Mouse (Mus musculus): ENCODE measurements around the gene Mgat4d. TPM values are rescaled to one million over a fixed set of nuclear protein-coding genes. Genes with fewer than 3 reads are reported as not detected.
"Not testable (repeated sequence)": the region's sequence is repeated elsewhere in the genome, so short reads cannot be mapped to it uniquely, and the experiment has no call there.

The Mgat4d gene
- polyA plus RNA-seq, 1 experiment from 2014 or later, result not detected

- Histone ChIP-seq H3K27ac (ENCODE audit: low read length) (no peak overlapping the region), H3K27me3 (replicated peaks; ENCODE audit: insufficient read depth, low read length) (no peaks in the 10 kb centered on the region)
Measured at GRCm38 (mm10) chr8:83418805-83419516, 70.7 kb downstream of the Mgat4d start.

GRCm38 (mm10) chr8:83421354-83421753 is 73.1 kb downstream of the Mgat4d start:
- Histone ChIP-seq H3K9ac (replicated peaks; ENCODE audit: low read depth) (no peak overlapping the region), H3K9me3 (ENCODE audit: low read length) (no peaks in the 10 kb centered on the region), H3K27ac (ENCODE audit: low read length) (no peak overlapping the region), H3K27me3 (replicated peaks; ENCODE audit: insufficient read depth, low read length) (no peaks in the 10 kb centered on the region), H3K4me3 (ENCODE audit: low read depth, low read length) (no peak overlapping the region), H3K4me2 (replicated peaks; ENCODE audit: low read depth, low read length) (no peak overlapping the region), H3K4me1 (ENCODE audit: insufficient read depth, low read depth, low read length) (no peaks in the 10 kb centered on the region), H3K36me3 (ENCODE audit: insufficient read depth, low read length) (no peaks in the 10 kb centered on the region)
- no peak for ATAC-seq
- DNase-seq (ENCODE audit: low spot score), result no peak
- 95% methylated on average over 1 of the region's 1 CpGs for WGBS
- no peak for TF ChIP-seq EP300 (IDR thresholded peaks at IDR 0.05)

More at GRCm38 (mm10) chr8:83418805-83419516, 70.7 kb downstream of the Mgat4d start:
- no peaks in the 10 kb centered on the region for H3K9me3 ChIP-seq (ENCODE audit: low read length)
- H3K4me3 ChIP-seq (ENCODE audit: low read depth, low read length), result no peak overlapping the region
- H3K4me2 ChIP-seq (replicated peaks; ENCODE audit: low read depth, low read length), result no peak overlapping the region
- WGBS, result 54% methylated on average over 11 of the region's 11 CpGs
- no peaks in the 10 kb centered on the region for H3K4me1 ChIP-seq (ENCODE audit: insufficient read depth, low read depth, low read length)
- no peak for TF ChIP-seq CTCF (IDR thresholded peaks at IDR 0.05)
- peak; percentile 72 for TF ChIP-seq EP300 (IDR thresholded peaks at IDR 0.05)
- H3K9ac ChIP-seq (replicated peaks; ENCODE audit: low read depth), result no peak overlapping the region
- peak; percentile 57 for DNase-seq (ENCODE audit: low spot score)
- no peaks in the 10 kb centered on the region for H3K36me3 ChIP-seq (ENCODE audit: insufficient read depth, low read length)
- ATAC-seq, result peak; percentile 79

- WGBS, result 63% methylated on average over 13 of the region's 13 CpGs
- no peaks in the 10 kb centered on the region for H3K4me1 ChIP-seq (ENCODE audit: insufficient read depth, low read depth, low read length)
- H3K27me3 ChIP-seq (replicated peaks; ENCODE audit: insufficient read depth, low read length), result no peaks in the 10 kb centered on the region
- no peak for TF ChIP-seq EP300 (IDR thresholded peaks at IDR 0.05)
- TF ChIP-seq CTCF (IDR thresholded peaks at IDR 0.05), result no peak
- no peaks in the 10 kb centered on the region for H3K9me3 ChIP-seq (ENCODE audit: low read length)
- H3K9ac ChIP-seq (replicated peaks; ENCODE audit: low read depth), result no peak overlapping the region
- DNase-seq (ENCODE audit: low spot score) (no peak), ATAC-seq (no peak)
- H3K36me3 ChIP-seq (ENCODE audit: insufficient read depth, low read length), result no peaks in the 10 kb centered on the region
- no peak overlapping the region for H3K4me2 ChIP-seq (replicated peaks; ENCODE audit: low read depth, low read length)
- no peak overlapping the region for H3K27ac ChIP-seq (ENCODE audit: low read length)
- H3K4me3 ChIP-seq (ENCODE audit: low read depth, low read length), result no peak overlapping the region
Measured at GRCm38 (mm10) chr8:83423032-83423825, 75.0 kb downstream of the Mgat4d start.

GRCm38 (mm10) chr8:83425202-83425601 is 76.9 kb downstream of the Mgat4d start:
- Histone ChIP-seq H3K27ac (ENCODE audit: low read length) (no peak overlapping the region), H3K4me3 (ENCODE audit: low read depth, low read length) (no peak overlapping the region), H3K9ac (replicated peaks; ENCODE audit: low read depth) (no peak overlapping the region), H3K4me2 (replicated peaks; ENCODE audit: low read depth, low read length) (no peak overlapping the region), H3K27me3 (replicated peaks; ENCODE audit: insufficient read depth, low read length) (no peaks in the 10 kb centered on the region), H3K9me3 (ENCODE audit: low read length) (no peaks in the 10 kb centered on the region), H3K36me3 (ENCODE audit: insufficient read depth, low read length) (no peaks in the 10 kb centered on the region), H3K4me1 (ENCODE audit: insufficient read depth, low read depth, low read length) (no peaks in the 10 kb centered on the region)
- ATAC-seq (no peak), DNase-seq (ENCODE audit: low spot score) (no peak)
- no peak for TF ChIP-seq EP300 (IDR thresholded peaks at IDR 0.05)
- TF ChIP-seq CTCF (IDR thresholded peaks at IDR 0.05), result no peak
- WGBS, result 80% methylated on average over 6 of the region's 6 CpGs

- no peak overlapping the region for H3K4me2 ChIP-seq (replicated peaks; ENCODE audit: low read depth, low read length)
- ATAC-seq (no peak), DNase-seq (ENCODE audit: low spot score) (no peak)
- TF ChIP-seq EP300 (IDR thresholded peaks at IDR 0.05), result no peak
- TF ChIP-seq CTCF (IDR thresholded peaks at IDR 0.05), result no peak
- H3K9me3 ChIP-seq (ENCODE audit: low read length), result no peaks in the 10 kb centered on the region
- H3K36me3 ChIP-seq (ENCODE audit: insufficient read depth, low read length), result no peaks in the 10 kb centered on the region
- no peak overlapping the region for H3K9ac ChIP-seq (replicated peaks; ENCODE audit: low read depth)
- H3K4me1 ChIP-seq (ENCODE audit: insufficient read depth, low read depth, low read length), result no peaks in the 10 kb centered on the region
- H3K4me3 ChIP-seq (ENCODE audit: low read depth, low read length), result no peak overlapping the region
- H3K27me3 ChIP-seq (replicated peaks; ENCODE audit: insufficient read depth, low read length), result no peaks in the 10 kb centered on the region
- WGBS, result 58% methylated on average over 11 of the region's 11 CpGs
- no peak overlapping the region for H3K27ac ChIP-seq (ENCODE audit: low read length)
Measured at GRCm38 (mm10) chr8:83426104-83426759, 78.0 kb downstream of the Mgat4d start.

- H3K9me3 ChIP-seq (ENCODE audit: low read length), result no peaks in the 10 kb centered on the region
- no peak overlapping the region for H3K4me3 ChIP-seq (ENCODE audit: low read depth, low read length)
- no peaks in the 10 kb centered on the region for H3K4me1 ChIP-seq (ENCODE audit: insufficient read depth, low read depth, low read length)
- TF ChIP-seq EP300 (IDR thresholded peaks at IDR 0.05) (peak; percentile 32; the same call in 1 of the 2 replicates), CTCF (IDR thresholded peaks at IDR 0.05) (no peak)
- H3K27ac ChIP-seq (ENCODE audit: low read length), result no peak overlapping the region
- DNase-seq (ENCODE audit: low spot score) (peak; percentile 63), ATAC-seq (peak; percentile 87)
- no peak overlapping the region for H3K4me2 ChIP-seq (replicated peaks; ENCODE audit: low read depth, low read length)
- WGBS, result 12% methylated on average over 7 of the region's 7 CpGs
- H3K36me3 ChIP-seq (ENCODE audit: insufficient read depth, low read length), result no peaks in the 10 kb centered on the region
- H3K9ac ChIP-seq (replicated peaks; ENCODE audit: low read depth), result no peak overlapping the region
- no peaks in the 10 kb centered on the region for H3K27me3 ChIP-seq (replicated peaks; ENCODE audit: insufficient read depth, low read length)
Measured at GRCm38 (mm10) chr8:83426949-83427348, 78.7 kb downstream of the Mgat4d start.

- H3K9ac ChIP-seq (replicated peaks; ENCODE audit: low read depth); ATAC-seq; H3K9me3 ChIP-seq (ENCODE audit: low read length); H3K4me2 ChIP-seq (replicated peaks; ENCODE audit: low read depth, low read length); DNase-seq (ENCODE audit: low spot score); H3K27ac ChIP-seq (ENCODE audit: low read length); H3K36me3 ChIP-seq (ENCODE audit: insufficient read depth, low read length); H3K27me3 ChIP-seq (replicated peaks; ENCODE audit: insufficient read depth, low read length); H3K4me3 ChIP-seq (ENCODE audit: low read depth, low read length); H3K4me1 ChIP-seq (ENCODE audit: insufficient read depth, low read depth, low read length): not testable (repeated sequence)
- 89% methylated on average over 3 of the region's 3 CpGs for WGBS
Measured at GRCm38 (mm10) chr8:83428621-83429020, 80.3 kb downstream of the Mgat4d start.

All from lung, postnatal 0 days (tissue).